Mouse (Mus musculus) kidney, adult 2 months (tissue): ENCODE results near the gene Esr1. TPM values are rescaled to one million over a fixed set of nuclear protein-coding genes. Genes with fewer than 3 reads are reported as not detected.
"Not testable (repeated sequence)": the region's sequence is repeated elsewhere in the genome, so short reads cannot be mapped to it uniquely, and the experiment has no call there.

Source experiments
- DNase-seq: peaks from one replicate; pipeline ENCODE4 v3.0.0; 2021
- H3K27ac ChIP-seq: fragments of 200-500 bp; 2 replicates; pipeline ENCODE4 v1.5.1; 2012; ENCODE audit warnings: low read depth, low read length, control low read depth, inconsistent platforms; ENCODE audit not compliant: insufficient read depth
- H3K27me3 ChIP-seq: fragments of 200-500 bp; replicated peaks from 2 replicates; pipeline ENCODE4 v1.6.1; 2012; ENCODE audit warnings: mild to moderate bottlenecking, moderate library complexity, low read length, inconsistent platforms; ENCODE audit not compliant: control insufficient read depth, insufficient read depth
- H3K36me3 ChIP-seq: fragments of 200-500 bp; 2 replicates; pipeline ENCODE4 v1.6.1; 2012; ENCODE audit warnings: mild to moderate bottlenecking, moderate library complexity, low read length, inconsistent platforms; ENCODE audit not compliant: control insufficient read depth, insufficient read depth
- H3K4me1 ChIP-seq: fragments of 200-500 bp; 2 replicates; pipeline ENCODE4 v1.6.1; 2011; ENCODE audit warnings: low read length; ENCODE audit not compliant: control insufficient read depth, insufficient read depth
- H3K4me3 ChIP-seq: fragments of 200-500 bp; 2 replicates; pipeline ENCODE4 v1.5.1; 2011; ENCODE audit warnings: mild to moderate bottlenecking, low read depth, low read length, control low read depth; ENCODE audit not compliant: insufficient read depth
- CTCF ChIP-seq: fragments of 200-500 bp; conservative IDR thresholded peaks from 2 replicates; pipeline ENCODE4 v1.5.1; 2011; ENCODE audit warnings: low read depth, mild to moderate bottlenecking, control low read depth, low read length, moderate library complexity, mixed read lengths; ENCODE audit not compliant: insufficient read depth, insufficient read length
- POLR2A ChIP-seq: fragments of 200-500 bp; IDR thresholded peaks from one replicate; pipeline ENCODE4 v1.6.1; 2011; ENCODE audit warnings: low read depth, low read length, control low read depth
- WGBS: fragments of 180-500 bp; shearing (Covaris S2); methylation state at CpG from one replicate; pipeline ENCODE4 v1.1.7; 2018; 5-methylcytosine and 5-hydroxymethylcytosine counted together
- polyA plus RNA-seq: library from polyadenylated mRNA; depleted of rRNA; stranded (reverse); fragments of >200 nt; gene quantifications from 2 replicates; pipeline ENCODE4 v1.2.3, GENCODE M21; 2012

Esr1 gene
- polyA plus RNA-seq, 1 experiment = 5.1 TPM

DNA sequence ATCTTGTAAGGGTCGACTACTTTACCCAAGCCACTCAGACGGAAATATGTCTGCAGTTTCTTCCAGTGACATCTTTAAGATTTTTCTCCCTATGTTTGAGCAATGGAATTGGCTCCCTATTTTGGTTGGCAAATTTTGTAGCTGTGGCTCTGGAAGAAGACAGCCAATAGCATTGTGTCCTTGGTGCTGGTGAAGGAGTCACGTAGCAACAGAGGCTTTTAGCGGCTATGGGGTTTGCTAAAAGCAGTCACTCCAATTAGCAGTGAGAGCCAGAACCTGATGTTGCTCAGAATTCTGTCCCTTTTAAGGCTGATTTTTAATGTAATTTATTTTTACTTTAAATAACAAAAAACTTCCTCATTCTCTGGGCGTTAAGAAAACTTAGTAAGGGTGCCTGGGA lies 54.0 kb downstream of the Esr1 start:
- Histone ChIP-seq H3K27ac (no peak overlapping the region), H3K27me3 (no peaks in the 10 kb centered on the region), H3K36me3 (no peaks in the 10 kb centered on the region), H3K4me1 (no peaks in the 10 kb centered on the region), H3K4me3 (no peak overlapping the region)
- TF ChIP-seq POLR2A (no peak), CTCF (no peak)
- no peak for DNase-seq
- 84% methylated on average over 5 of the region's 5 CpGs for WGBS

DNA sequence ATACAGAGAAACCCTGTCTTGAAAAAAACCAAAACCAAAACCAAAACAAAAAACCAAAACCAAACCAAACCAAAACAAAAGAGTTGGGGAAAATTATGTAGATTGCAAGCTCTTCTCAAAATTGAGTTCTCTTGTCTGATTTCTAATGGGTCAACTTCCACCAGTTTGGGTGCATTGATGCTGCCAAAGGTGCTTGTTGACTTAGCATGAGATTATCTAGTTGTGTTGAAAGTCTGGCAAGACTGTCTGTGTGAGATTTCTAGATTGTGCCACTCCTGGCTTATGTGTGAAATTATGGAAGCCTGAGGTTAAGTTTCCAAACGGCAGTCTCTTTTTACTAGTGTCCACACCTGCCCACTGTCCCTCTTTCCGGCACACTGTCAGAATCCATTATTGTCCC lies 55.6 kb downstream of the Esr1 start:
- Histone ChIP-seq H3K36me3 (no peaks in the 10 kb centered on the region), H3K4me1 (no peaks in the 10 kb centered on the region), H3K4me3 (no peak overlapping the region), H3K27me3 (no peaks in the 10 kb centered on the region), H3K27ac (no peak overlapping the region)
- no peak for DNase-seq
- TF ChIP-seq POLR2A (no peak), CTCF (no peak)
- 94% methylated on average over 2 of the region's 2 CpGs for WGBS

DNA sequence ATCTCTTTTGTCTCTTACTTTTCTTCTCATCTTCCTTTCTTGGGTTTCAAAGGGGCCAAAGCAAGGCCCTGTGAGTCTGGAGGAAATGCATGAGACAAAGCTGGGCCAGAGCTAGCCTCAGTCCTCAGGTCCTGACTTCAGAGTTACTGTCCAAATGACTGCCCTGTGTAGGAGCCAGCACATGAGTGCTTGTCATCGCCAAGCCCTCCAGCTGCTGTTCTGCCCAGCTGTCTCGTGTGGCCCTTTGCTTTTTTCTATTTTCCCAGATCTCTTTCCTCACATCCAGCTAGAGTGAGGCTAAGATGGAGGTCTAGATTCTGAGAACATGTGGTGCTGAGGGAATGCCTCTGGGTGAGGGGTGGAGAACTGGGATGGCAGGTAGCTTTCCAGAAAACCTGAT lies 58.7 kb downstream of the Esr1 start:
- Histone ChIP-seq H3K27me3 (no peaks in the 10 kb centered on the region), H3K36me3 (no peaks in the 10 kb centered on the region), H3K4me1 (no peaks in the 10 kb centered on the region), H3K4me3 (no peak overlapping the region), H3K27ac (no peak overlapping the region)
- TF ChIP-seq CTCF (no peak), POLR2A (no peak)
- no peak for DNase-seq
- WGBS = 75% methylated on average over 2 of the region's 2 CpGs

DNA sequence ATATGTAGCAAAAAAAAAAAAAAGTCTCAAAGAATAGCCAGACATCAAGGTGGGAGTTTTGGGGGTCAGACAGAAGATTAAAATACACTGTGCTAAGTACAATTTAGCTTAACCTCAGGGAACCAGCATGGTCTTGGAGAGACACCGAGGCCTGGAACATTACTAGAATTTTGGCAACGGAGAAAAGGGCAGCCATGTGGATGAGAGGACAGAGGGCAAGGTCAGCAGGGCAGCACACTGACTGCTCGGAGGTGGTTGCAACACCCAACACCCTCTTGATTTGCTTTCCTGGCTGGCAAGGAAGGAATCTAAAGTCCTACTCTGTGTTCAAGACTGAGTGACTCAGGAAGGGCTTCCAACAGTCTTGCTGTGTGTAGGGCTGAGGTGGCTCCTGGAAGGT lies 60.5 kb downstream of the Esr1 start:
- Histone ChIP-seq H3K4me3 (no peak overlapping the region), H3K27ac (no peak overlapping the region), H3K27me3 (no peaks in the 10 kb centered on the region), H3K36me3 (no peaks in the 10 kb centered on the region), H3K4me1 (no peaks in the 10 kb centered on the region)
- WGBS = 39% methylated on average over 3 of the region's 3 CpGs
- peak; percentile 84 for DNase-seq
- no peak for TF ChIP-seq CTCF
- no peak for TF ChIP-seq POLR2A

DNA sequence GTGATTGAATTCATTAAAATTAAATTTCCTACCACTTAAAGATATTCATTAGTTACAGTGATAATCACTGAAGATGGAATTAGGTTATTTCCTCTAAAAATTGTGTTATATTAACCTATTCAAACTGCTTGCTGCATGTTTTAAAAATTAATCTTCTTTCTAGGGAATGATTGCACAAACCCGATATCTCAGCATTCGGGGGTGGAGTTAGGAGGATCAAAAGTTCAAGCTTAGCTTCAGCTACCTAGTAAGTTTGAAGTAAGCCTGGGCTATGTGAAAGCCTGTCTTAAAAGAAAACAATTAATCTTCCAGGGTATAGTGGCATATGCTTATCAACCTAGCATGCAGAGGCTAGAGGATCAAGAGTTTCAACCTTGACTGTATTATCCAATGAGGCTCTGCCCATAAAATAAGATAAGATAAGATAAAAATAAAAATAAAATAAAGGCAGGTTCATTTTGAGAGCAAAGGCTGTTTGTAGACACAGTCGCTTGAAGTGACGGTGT lies 62.0 kb downstream of the Esr1 start:
- no peak overlapping the region for H3K27ac ChIP-seq
- 76% methylated on average over 4 of the region's 4 CpGs for WGBS
- no peaks in the 10 kb centered on the region for H3K27me3 ChIP-seq
- TF ChIP-seq POLR2A = no peak
- TF ChIP-seq CTCF = no peak
- no peaks in the 10 kb centered on the region for H3K36me3 ChIP-seq
- no peaks in the 10 kb centered on the region for H3K4me1 ChIP-seq
- no peak overlapping the region for H3K4me3 ChIP-seq
- DNase-seq = peak; percentile 49

DNA sequence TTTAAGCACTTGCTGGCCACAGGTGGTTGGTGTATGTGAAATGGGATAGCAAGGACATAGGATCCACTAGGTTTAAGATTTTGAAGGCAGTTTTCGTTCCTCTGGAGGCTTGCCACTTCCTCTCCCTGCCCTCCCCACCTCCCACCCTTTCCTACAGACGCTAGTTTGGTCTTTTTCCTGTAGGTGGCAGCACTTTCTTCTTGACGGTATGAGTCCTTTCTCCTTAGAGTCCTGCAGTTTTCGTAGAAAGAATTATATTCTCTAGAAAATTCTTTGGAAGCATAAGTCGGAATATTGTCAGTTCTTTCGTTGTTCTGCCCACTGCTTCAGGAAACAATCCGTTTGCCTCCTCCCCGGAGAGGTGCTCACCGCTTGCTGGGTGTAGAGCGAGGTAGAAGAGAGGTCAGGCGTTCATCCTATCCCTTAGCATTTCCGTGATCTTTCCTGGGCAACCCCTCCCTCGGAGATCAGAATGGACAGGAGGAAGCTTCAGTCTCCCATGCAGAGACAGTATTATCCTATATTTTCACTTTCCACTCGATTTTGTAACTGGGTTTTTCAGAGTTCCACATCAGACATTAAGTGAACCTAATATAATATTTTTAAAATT lies 63.7 kb downstream of the Esr1 start:
- peak; percentile 60 for DNase-seq
- 9% methylated on average over 14 of the region's 14 CpGs for WGBS
- not testable (repeated sequence) for H3K36me3 ChIP-seq

DNA sequence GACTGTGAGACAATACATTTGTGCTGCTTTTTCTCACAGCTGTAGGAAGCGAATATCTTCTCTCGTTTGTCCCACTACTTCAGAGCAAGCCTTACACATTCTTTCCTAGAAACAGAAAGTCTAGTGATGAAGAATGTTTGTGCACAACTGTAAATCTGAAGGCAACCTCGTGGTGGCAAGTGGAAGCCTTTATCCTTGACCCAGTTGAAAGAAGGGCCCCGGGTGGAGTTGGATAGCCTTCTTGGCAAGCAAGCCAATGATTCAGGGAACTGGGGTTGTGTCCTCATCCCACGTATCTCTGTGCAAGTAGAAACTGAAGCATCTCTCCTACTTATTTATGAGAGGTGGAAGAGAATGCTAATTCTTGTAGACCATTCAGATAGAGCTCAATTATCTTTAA lies 71.7 kb downstream of the Esr1 start:
- no peak for TF ChIP-seq POLR2A
- no peak for TF ChIP-seq CTCF
- Histone ChIP-seq H3K4me1 (no peaks in the 10 kb centered on the region), H3K36me3 (no peaks in the 10 kb centered on the region), H3K27me3 (no peaks in the 10 kb centered on the region), H3K27ac (no peak overlapping the region), H3K4me3 (no peak overlapping the region)
- 67% methylated on average over 5 of the region's 5 CpGs for WGBS
- DNase-seq = peak; percentile 12

More for the DNA sequence above, 63.7 kb downstream of the Esr1 start:
- not testable (repeated sequence) for H3K4me1 ChIP-seq, H3K27me3 ChIP-seq, H3K27ac ChIP-seq
- 0 out of 2 replicates have a peak, but pooled peaks have one; percentile 11 for TF ChIP-seq CTCF
- H3K4me3 ChIP-seq = peak overlapping the region; percentile 28; the same call in 1 of the 2 replicates

DNA sequence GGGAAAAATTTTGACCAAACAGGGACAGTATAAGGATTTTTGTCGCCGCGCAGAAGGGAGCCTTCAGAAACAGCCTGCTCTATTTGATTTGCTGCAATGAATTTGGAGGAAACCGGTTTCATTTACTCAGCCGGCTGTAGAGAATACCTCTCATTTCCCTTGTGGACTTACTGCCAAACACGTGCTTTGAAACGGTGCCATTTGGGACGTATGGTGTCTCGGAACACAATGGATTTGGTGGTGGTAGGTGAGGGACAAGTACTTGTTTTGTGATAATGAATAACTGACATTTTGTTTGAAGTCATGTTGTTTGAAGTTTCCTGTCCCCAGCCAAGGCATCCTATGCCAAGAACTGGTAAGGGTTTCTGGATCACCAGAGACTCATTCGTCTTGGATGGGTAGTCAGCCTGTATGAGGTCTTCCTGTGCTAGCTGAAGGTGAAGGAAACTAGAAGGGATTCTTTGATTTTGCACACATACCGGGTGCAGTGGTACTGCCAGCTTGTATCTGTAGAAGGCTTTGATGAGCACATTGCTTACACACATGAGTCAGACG lies 72.4 kb downstream of the Esr1 start:
- WGBS = 65% methylated on average over 12 of the region's 12 CpGs

More for the DNA sequence above, 72.4 kb downstream of the Esr1 start:
- Histone ChIP-seq H3K36me3 (no peaks in the 10 kb centered on the region), H3K27me3 (no peaks in the 10 kb centered on the region), H3K4me3 (no peak overlapping the region), H3K4me1 (no peaks in the 10 kb centered on the region), H3K27ac (no peak overlapping the region)
- DNase-seq = peak; percentile 65
- TF ChIP-seq CTCF (no peak), POLR2A (no peak)
